Mouse (Mus musculus): ENCODE results near the gene Smap2. TPM values are rescaled to one million over a fixed set of nuclear protein-coding genes. Genes with fewer than 3 reads are reported as not detected.

The Smap2 gene
- polyA plus RNA-seq (2012; rRNA removed): 16.6 and 18.0 TPM in 2 replicates

DNA sequence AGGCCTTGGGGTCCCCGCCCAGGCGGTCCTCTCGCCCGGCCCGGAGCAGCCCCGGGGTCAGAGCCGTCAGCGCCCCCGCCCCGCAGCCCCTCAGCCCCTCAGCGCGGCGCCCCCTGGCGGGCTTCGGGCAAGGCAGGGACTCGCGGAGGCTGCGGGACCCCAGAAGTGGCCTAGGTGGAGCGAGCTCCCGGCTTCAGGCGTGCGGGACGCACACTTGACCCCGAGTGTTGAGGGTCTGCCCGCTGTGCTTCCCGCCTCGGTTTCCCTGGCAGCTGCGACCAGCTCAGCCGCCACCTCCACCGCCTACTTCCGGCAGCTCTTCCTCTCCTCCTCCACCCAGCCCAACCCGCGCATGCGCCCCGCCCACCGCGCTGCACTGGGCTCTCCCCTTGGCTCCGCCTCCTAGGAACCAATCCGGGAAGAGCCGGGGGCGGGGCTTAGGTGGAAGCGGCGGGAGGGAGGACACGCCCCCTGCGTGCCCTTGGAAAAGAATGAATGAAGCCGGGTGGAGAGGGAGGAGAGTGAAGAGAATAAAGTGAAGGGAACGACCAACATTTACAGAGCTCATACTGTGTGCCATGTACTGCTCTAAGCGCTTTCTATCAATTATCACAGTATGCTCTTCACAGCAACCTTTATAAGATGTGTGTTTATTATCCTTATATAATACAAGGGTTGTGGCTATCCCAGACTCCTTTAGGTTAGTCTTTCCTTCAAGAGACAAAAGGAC, at the start of gene Smap2:
Gene Smap2, minus strand, starts transcription at position 320 of the 730 bp plus-strand sequence.

DNA sequence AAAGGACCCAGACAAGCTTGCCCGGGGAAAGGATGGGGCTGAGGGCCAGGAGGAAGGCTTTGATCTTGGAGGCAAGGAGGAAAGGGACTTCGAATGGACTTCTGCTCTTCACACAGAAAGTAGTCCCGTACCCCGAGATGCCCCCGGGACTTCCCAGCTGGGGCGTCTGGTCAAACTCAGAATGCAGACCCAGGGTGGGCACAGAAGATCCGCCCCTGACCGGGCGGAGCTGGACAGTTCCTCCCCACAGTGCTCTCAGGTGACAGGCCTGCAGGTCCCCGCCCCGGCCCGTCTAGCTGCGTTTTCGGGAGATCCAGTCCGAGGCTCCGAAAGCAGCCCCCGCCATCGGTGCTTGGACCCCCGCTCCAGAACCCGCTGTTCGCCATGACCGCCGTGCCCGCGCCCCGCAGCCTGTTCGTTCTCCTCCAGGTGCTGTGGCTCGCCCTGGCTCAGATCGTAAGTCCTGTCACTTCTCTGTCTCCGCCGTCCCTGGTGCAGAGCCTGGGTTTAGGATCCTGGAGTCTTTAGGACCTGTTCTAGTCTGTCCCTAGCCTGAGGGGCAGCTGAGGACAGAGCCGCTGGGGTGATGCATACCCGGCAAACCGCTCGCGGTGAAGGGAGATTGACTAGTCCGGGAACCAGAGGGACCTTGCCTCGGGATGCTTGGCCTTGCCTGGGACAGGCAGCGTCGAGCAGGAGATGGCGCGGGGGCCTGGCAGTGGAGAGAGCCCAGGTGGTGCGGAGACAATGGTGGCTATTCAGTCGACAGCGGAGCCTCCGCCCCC, 22.5 kb upstream of the Smap2 start, which contains the start of gene Col9a2:
Gene Col9a2, plus strand, starts transcription at position 55 of the 785 bp plus-strand sequence.

DNA sequence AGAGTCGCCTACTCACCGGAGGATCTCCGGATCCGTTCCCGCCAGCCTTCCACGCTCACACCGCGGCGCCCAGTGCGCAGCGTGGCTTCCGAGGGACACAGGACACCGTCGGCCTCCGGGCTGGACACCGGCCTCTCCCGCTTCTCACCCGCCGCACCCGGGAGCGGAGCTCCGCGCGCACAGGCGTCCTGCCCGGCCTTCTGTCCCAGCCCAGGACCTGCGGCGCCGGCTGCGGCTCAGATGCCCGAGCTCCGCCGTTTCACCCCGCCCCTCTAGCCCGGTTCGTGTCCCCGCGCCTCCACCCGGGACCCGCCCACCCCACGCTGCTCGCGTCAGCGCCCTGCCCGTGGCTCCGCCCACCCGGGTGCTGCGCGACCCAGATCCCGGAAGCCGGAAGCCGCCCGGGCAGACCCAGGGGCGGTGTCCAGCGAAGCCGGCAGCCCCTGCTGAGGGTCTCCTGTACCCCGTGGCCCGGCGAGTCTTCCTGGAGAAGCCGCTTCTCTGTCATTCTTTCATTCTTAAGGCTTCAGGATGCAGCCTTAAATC, 65.5 kb downstream of the Smap2 start, which contains the start of gene Zfp69:
Gene Zfp69, minus strand, starts transcription at position 272 of the 546 bp plus-strand sequence.

DNA sequence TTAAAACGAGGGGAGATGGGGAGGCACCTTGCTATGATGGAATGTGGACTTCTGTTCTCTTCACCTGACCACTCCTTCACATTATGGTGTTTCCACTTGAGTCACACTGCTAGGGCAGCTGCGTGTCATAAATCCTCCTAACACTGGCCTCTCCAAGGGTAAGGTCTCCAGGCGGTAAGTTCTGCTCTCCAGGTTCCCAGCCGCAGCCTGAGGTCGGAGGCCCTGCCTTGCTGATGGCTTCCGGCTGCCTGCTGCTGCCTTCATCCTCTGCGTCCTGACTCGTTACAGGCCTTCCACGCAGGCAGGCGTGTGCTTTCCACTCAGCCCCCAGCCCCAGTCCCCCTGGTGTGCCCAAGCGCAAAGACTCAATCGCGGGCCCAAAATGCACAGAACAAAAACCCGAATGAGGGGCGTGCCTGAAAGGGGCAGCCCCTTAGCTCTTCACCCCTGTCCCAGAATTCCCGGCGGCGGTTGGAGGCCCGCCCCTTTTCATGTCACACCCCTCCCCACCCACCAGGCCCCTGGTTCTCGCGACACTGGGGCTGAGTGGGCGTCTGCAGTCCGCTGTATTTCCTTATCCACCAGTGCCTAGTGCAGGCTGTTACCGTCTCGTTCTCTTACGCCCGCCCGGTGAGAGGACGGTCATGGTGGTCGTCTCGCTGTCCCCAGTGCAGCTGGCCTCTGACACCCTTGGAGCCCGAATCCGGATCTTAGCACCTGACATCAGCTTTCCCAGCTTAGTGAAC, 92.3 kb downstream of the Smap2 start, which contains the start of gene Exo5:
Gene Exo5, minus strand, starts transcription at position 464 of the 746 bp plus-strand sequence.

Other genes starting within 250 kb of the Smap2 start
- gene Nfyc, start 185.7 kb downstream of the Smap2 start, polyA plus RNA-seq (2012; rRNA removed): 159 and 170 TPM in 2 replicates
- 1.00 and 1.0 TPM in 2 replicates for gene Rims3, start 162.4 kb downstream of the Smap2 start, polyA plus RNA-seq (2012; rRNA removed)
- gene Exo5, start 92.2 kb downstream of the Smap2 start, polyA plus RNA-seq (2012; rRNA removed): 4.1 and 4.5 TPM in 2 replicates
- 1.9 and 2.9 TPM in 2 replicates for gene Zfp69, start 65.5 kb downstream of the Smap2 start, polyA plus RNA-seq (2012; rRNA removed)
- 0.53 and 0.77 TPM in 2 replicates for gene Col9a2, start 22.1 kb upstream of the Smap2 start, polyA plus RNA-seq (2012; rRNA removed)
- 12.4 and 13.1 TPM in 2 replicates for gene Zmpste24, start 81.0 kb upstream of the Smap2 start, polyA plus RNA-seq (2012; rRNA removed)
- gene Tmco2, start 92.0 kb upstream of the Smap2 start, polyA plus RNA-seq (2012; rRNA removed): not detected in 2 replicates
- gene Rlf, start 197.8 kb upstream of the Smap2 start, polyA plus RNA-seq (2012; rRNA removed): 1.8 and 2.2 TPM in 2 replicates

Measured in colon, adult 2 months (tissue).